ENCODE assay signal across 8 mouse cellular contexts in the genomic region with DNA sequence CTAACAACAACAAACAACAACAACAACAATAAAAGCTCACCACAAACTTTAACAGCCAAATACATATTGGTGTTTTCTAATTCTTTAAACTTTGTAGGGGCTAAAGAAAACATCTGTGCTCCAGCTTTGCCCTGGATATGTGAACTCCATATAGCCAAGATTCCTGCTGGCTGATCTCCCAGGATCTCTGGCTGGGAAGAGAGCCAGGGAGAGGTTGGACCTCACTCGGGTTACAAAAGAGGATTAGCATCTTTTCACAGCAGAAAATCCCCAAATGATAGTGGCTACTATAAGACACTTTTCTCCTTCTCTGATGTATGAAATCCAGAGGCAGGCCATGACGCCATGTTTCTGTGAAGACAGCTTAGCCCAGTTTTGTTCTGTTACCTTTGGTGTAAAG. TPM values are rescaled to one million over a fixed set of nuclear protein-coding genes. Genes with fewer than 3 reads are reported as not detected.
DNase-seq lines count a peak whose midpoint lies in the region; ATAC-seq lines count a peak whose summit lies in the region.

No protein-coding gene starts in this region.

- DNase-seq in left cerebral cortex, postnatal 4 days: peak; percentile 67
- no peak for DNase-seq in left cerebral cortex, adult 9 months (ENCODE audit: low spot score in 2 of 2)
- peak; percentile 29 to 47 for DNase-seq in kidney, adult 8-10 months
- DNase-seq in layer of hippocampus, adult 11-12 months (ENCODE audit: low spot score): no peak
- DNase-seq in cerebellum, adult 9-10 months: no peak
- no peak for DNase-seq in T-cell, adult 2 months (ENCODE audit: low spot score)

- H3K4me2 ChIP-seq in embryonic facial prominence, embryonic 15.5 days (replicated peaks): no peak overlapping the region
- no peak overlapping the region for H3K4me2 ChIP-seq in stomach, embryonic 14.5 days (replicated peaks; ENCODE audit: low read depth, low read length)

- no peaks in the 10 kb centered on the region for H3K27me3 ChIP-seq in embryonic facial prominence, embryonic 15.5 days
- H3K27me3 ChIP-seq in stomach, embryonic 14.5 days (ENCODE audit: control insufficient read depth, insufficient read depth, low read length): no peaks in the 10 kb centered on the region

- no peak overlapping the region for H3K4me3 ChIP-seq in embryonic facial prominence, embryonic 15.5 days (replicated peaks)
- H3K4me3 ChIP-seq in stomach, embryonic 14.5 days (ENCODE audit: low read depth, low read length): no peak overlapping the region

- H3K36me3 ChIP-seq in embryonic facial prominence, embryonic 15.5 days: no peaks in the 10 kb centered on the region
- H3K36me3 ChIP-seq in stomach, embryonic 14.5 days (ENCODE audit: control insufficient read depth, insufficient read depth, low read length): no peaks in the 10 kb centered on the region

- H3K9ac ChIP-seq in embryonic facial prominence, embryonic 15.5 days: no peak overlapping the region
- no peak overlapping the region for H3K9ac ChIP-seq in stomach, embryonic 14.5 days (replicated peaks; ENCODE audit: low read depth, low read length)

- no peaks in the 10 kb centered on the region for H3K9me3 ChIP-seq in embryonic facial prominence, embryonic 15.5 days (replicated peaks)
- no peaks in the 10 kb centered on the region for H3K9me3 ChIP-seq in stomach, embryonic 14.5 days (ENCODE audit: control insufficient read depth, low read depth, low read length)

- intact Hi-C loops in left cerebral cortex, postnatal 4 days (cut with DNase I): no loop called here

- peaks cover 22% of the 10 kb centered on the region for H3K4me1 ChIP-seq in embryonic facial prominence, embryonic 15.5 days
- peaks cover 10% of the 10 kb centered on the region; the same call in 1 of the 2 replicates for H3K4me1 ChIP-seq in stomach, embryonic 14.5 days (ENCODE audit: control insufficient read depth, insufficient read depth, low read length)

- no peak; the same call in 1 of the 2 replicates for ATAC-seq in embryonic facial prominence, embryonic 15.5 days (ENCODE audit: insufficient number of reproducible peaks, low FRiP score, low TSS enrichment, low read depth)
- peak; percentile 58; the same call in 1 of the 2 replicates for ATAC-seq in stomach, embryonic 14.5 days (ENCODE audit: insufficient number of reproducible peaks, insufficient read depth, low FRiP score, low read depth)

- 11% methylated on average over 2 of the region's 2 CpGs for WGBS in embryonic facial prominence, embryonic 15.5 days
- 24% methylated on average over 2 of the region's 2 CpGs for WGBS in stomach, embryonic 14.5 days

- peak overlapping the region; percentile 31 for H3K27ac ChIP-seq in embryonic facial prominence, embryonic 15.5 days (replicated peaks)
- peak overlapping the region; percentile 66 for H3K27ac ChIP-seq in stomach, embryonic 14.5 days (ENCODE audit: low read length)

RNA-seq across cellular contexts. Expression of a gene that starts 6.7 kb away (rescaled TPM):
- 1 to 10 TPM; 5.0 to 5.9 TPM for total RNA-seq in left cerebral cortex, postnatal 4 days (2021)
- polyA plus RNA-seq in embryonic facial prominence, embryonic 15.5 days (2015; fragmentation: Nextera tagmentation; extraction: Ambion mirVana): 8.1 and 8.4 TPM in 2 replicates
- polyA plus RNA-seq in stomach, embryonic 14.5 days (2014; fragmentation: Nextera tagmentation; extraction: Ambion mirVana): 6.8 and 6.9 TPM in 2 replicates

Comparison
In these comparisons a context has a peak if more than half of its experiments do, and no peak if none do; other contexts are left out.
1. DNase-seq: peak in left cerebral cortex, postnatal 4 days (single experiment) and kidney, adult 8-10 months (2 of 2); none in left cerebral cortex, adult 9 months (0 of 2), layer of hippocampus, adult 11-12 months (single experiment), cerebellum, adult 9-10 months (single experiment) and T-cell, adult 2 months (single experiment).